Mouse (Mus musculus): ENCODE results near the gene Lgmn. TPM values are rescaled to one million over a fixed set of nuclear protein-coding genes. Genes with fewer than 3 reads are reported as not detected.

Gene Lgmn
- polyA plus RNA-seq, 1 experiment from 2014 or later, result 123 TPM

- H3K36me3 ChIP-seq, result no peaks in the 10 kb centered on the region
- no peak overlapping the region for H3K9ac ChIP-seq (replicated peaks)
- H3K9me3 ChIP-seq (replicated peaks), result no peaks in the 10 kb centered on the region
- no peak overlapping the region for H3K27ac ChIP-seq (replicated peaks)
- 93% methylated on average over 7 of the region's 7 CpGs for WGBS
- H3K4me3 ChIP-seq (replicated peaks), result no peak overlapping the region
- H3K4me1 ChIP-seq, result no peaks in the 10 kb centered on the region
- no peak for ATAC-seq (ENCODE audit: low FRiP score)
- no peaks in the 10 kb centered on the region for H3K27me3 ChIP-seq (replicated peaks)
- H3K4me2 ChIP-seq, result no peak overlapping the region
Measured at GRCm38 (mm10) chr12:102365016-102365415, 74.6 kb downstream of the Lgmn start.

- 89% methylated on average over 10 of the region's 10 CpGs for WGBS
- H3K4me2 ChIP-seq, result no peak overlapping the region
Measured at GRCm38 (mm10) chr12:102361189-102362161, 78.1 kb downstream of the Lgmn start.

GRCm38 (mm10) chr12:102359390-102359789 lies 80.2 kb downstream of the Lgmn start:
- H3K9ac ChIP-seq (replicated peaks), result no peak overlapping the region
- H3K4me3 ChIP-seq (replicated peaks), result no peak overlapping the region
- ATAC-seq (ENCODE audit: low FRiP score), result no peak
- H3K4me2 ChIP-seq, result no peak overlapping the region
- H3K36me3 ChIP-seq, result no peaks in the 10 kb centered on the region
- 94% methylated on average over 4 of the region's 4 CpGs for WGBS
- no peaks in the 10 kb centered on the region for H3K4me1 ChIP-seq
- no peaks in the 10 kb centered on the region for H3K9me3 ChIP-seq (replicated peaks)
- H3K27ac ChIP-seq (replicated peaks), result no peak overlapping the region
- H3K27me3 ChIP-seq (replicated peaks), result no peaks in the 10 kb centered on the region

More at GRCm38 (mm10) chr12:102361189-102362161, 78.1 kb downstream of the Lgmn start:
- no peak for ATAC-seq (ENCODE audit: low FRiP score)
- Histone ChIP-seq H3K27me3 (replicated peaks) (no peaks in the 10 kb centered on the region), H3K9ac (replicated peaks) (no peak overlapping the region), H3K36me3 (no peaks in the 10 kb centered on the region), H3K4me3 (replicated peaks) (no peak overlapping the region), H3K4me1 (no peaks in the 10 kb centered on the region), H3K9me3 (replicated peaks) (no peaks in the 10 kb centered on the region), H3K27ac (replicated peaks) (no peak overlapping the region)

GRCm38 (mm10) chr12:102356781-102357180 lies 82.8 kb downstream of the Lgmn start:
- no peak overlapping the region for H3K27ac ChIP-seq (replicated peaks)

DNA sequence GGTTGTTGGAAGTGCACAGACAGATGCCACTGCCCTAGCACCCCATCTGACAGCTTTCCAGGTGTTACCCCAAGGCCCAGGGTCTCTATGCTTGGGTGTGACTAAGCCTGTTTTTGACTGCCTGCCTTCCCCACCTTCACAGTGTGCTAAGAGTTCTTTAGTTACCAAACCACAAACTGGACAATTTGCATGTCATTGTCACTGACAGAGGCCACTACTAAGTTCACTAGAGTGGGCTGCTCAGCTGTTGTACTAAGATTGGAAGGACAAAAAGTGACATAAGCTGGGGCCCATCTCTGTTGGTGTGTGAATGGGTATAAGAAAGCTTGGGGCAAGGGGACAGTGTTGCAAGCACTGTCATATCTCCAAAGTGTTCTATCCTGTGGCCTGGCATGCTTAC lies 83.8 kb downstream of the Lgmn start:
- no peak for ATAC-seq (ENCODE audit: low FRiP score)
- Histone ChIP-seq H3K9me3 (replicated peaks) (no peaks in the 10 kb centered on the region), H3K4me1 (no peaks in the 10 kb centered on the region), H3K36me3 (no peaks in the 10 kb centered on the region), H3K27ac (replicated peaks) (no peak overlapping the region), H3K9ac (replicated peaks) (no peak overlapping the region), H3K4me3 (replicated peaks) (no peak overlapping the region), H3K4me2 (no peak overlapping the region), H3K27me3 (replicated peaks) (no peaks in the 10 kb centered on the region)

More at GRCm38 (mm10) chr12:102356781-102357180, 82.8 kb downstream of the Lgmn start:
- WGBS, result 95% methylated on average over 1 of the region's 1 CpGs
- Histone ChIP-seq H3K9ac (replicated peaks) (no peak overlapping the region), H3K36me3 (no peaks in the 10 kb centered on the region), H3K9me3 (replicated peaks) (no peaks in the 10 kb centered on the region), H3K4me1 (no peaks in the 10 kb centered on the region), H3K4me3 (replicated peaks) (no peak overlapping the region), H3K4me2 (no peak overlapping the region), H3K27me3 (replicated peaks) (no peaks in the 10 kb centered on the region)
- no peak for ATAC-seq (ENCODE audit: low FRiP score)

- H3K27ac ChIP-seq (replicated peaks), result no peak overlapping the region
- no peak for ATAC-seq (ENCODE audit: low FRiP score)
- no peak overlapping the region for H3K4me3 ChIP-seq (replicated peaks)
- H3K4me2 ChIP-seq, result no peak overlapping the region
- 84% methylated on average over 10 of the region's 10 CpGs for WGBS
- no peaks in the 10 kb centered on the region for H3K36me3 ChIP-seq
- H3K4me1 ChIP-seq, result no peaks in the 10 kb centered on the region
- no peaks in the 10 kb centered on the region for H3K27me3 ChIP-seq (replicated peaks)
- H3K9ac ChIP-seq (replicated peaks), result no peak overlapping the region
- H3K9me3 ChIP-seq (replicated peaks), result no peaks in the 10 kb centered on the region
Measured at GRCm38 (mm10) chr12:102354126-102354984, 85.3 kb downstream of the Lgmn start.

GRCm38 (mm10) chr12:102350997-102351396 lies 88.6 kb downstream of the Lgmn start:
- Histone ChIP-seq H3K4me3 (replicated peaks) (no peak overlapping the region), H3K9ac (replicated peaks) (no peak overlapping the region), H3K27me3 (replicated peaks) (no peaks in the 10 kb centered on the region), H3K27ac (replicated peaks) (no peak overlapping the region), H3K4me2 (no peak overlapping the region), H3K4me1 (no peaks in the 10 kb centered on the region), H3K36me3 (no peaks in the 10 kb centered on the region), H3K9me3 (replicated peaks) (no peaks in the 10 kb centered on the region)
- no peak for ATAC-seq (ENCODE audit: low FRiP score)
- 85% methylated on average over 1 of the region's 1 CpGs for WGBS

DNA sequence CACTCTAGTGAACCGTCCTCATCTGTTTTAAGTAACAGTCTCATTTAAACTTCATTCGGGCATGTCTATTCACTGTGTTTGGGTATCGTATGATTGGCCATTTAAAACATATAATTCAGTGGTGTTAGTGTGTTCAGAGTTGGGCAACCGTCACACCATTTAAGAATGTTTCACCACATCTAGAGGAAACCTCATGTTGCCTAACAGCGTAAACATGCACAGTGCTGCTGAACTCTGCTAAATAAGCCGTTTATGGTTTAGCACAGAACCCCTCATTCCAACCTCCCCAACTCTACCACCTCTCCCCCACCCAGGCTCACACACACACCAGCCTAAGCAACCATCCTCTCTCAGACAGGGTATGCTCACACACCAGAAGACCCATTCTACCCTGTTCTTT lies 91.2 kb downstream of the Lgmn start:
- no peaks in the 10 kb centered on the region for H3K4me1 ChIP-seq
- WGBS, result 94% methylated on average over 6 of the region's 6 CpGs
- H3K36me3 ChIP-seq, result no peaks in the 10 kb centered on the region
- no peak overlapping the region for H3K4me2 ChIP-seq
- H3K27me3 ChIP-seq (replicated peaks), result no peaks in the 10 kb centered on the region
- no peak overlapping the region for H3K9ac ChIP-seq (replicated peaks)
- no peak for ATAC-seq (ENCODE audit: low FRiP score)
- no peaks in the 10 kb centered on the region for H3K9me3 ChIP-seq (replicated peaks)
- no peak overlapping the region for H3K4me3 ChIP-seq (replicated peaks)
- no peak overlapping the region for H3K27ac ChIP-seq (replicated peaks)

DNA sequence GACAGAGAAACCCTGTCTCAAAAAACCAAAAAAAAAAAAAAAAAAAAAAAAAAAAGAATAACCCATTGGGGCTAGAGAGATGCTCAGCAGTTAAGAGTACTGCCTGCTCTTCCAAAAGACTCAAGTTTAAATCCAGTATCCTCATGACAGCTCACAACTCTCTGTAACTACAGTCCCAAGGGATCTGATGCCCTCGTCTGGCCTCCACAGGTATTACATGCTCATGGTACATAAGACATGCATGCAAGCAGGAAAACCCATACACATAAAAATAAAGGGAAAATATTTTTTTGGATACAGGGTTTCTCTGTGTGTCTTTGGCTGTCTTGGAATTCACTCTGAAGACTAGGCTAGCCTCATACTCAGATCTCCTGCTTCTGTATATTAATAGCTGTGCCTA lies 93.1 kb downstream of the Lgmn start:
- Histone ChIP-seq H3K4me3 (replicated peaks) (no peak overlapping the region), H3K36me3 (no peaks in the 10 kb centered on the region), H3K9ac (replicated peaks) (no peak overlapping the region), H3K27me3 (replicated peaks) (no peaks in the 10 kb centered on the region), H3K27ac (replicated peaks) (no peak overlapping the region), H3K4me2 (no peak overlapping the region), H3K4me1 (no peaks in the 10 kb centered on the region), H3K9me3 (replicated peaks) (no peaks in the 10 kb centered on the region)
- 11% methylated on average over 1 of the region's 1 CpGs for WGBS
- no peak for ATAC-seq (ENCODE audit: low FRiP score)

GRCm38 (mm10) chr12:102345031-102345815 lies 94.4 kb downstream of the Lgmn start:
- H3K4me1 ChIP-seq, result no peaks in the 10 kb centered on the region
- H3K36me3 ChIP-seq, result no peaks in the 10 kb centered on the region
- no peak for ATAC-seq (ENCODE audit: low FRiP score)
- H3K9ac ChIP-seq (replicated peaks), result no peak overlapping the region
- H3K27me3 ChIP-seq (replicated peaks), result no peaks in the 10 kb centered on the region
- WGBS, result 64% methylated on average over 14 of the region's 14 CpGs
- H3K27ac ChIP-seq (replicated peaks), result no peak overlapping the region
- H3K9me3 ChIP-seq (replicated peaks), result no peaks in the 10 kb centered on the region
- no peak overlapping the region for H3K4me3 ChIP-seq (replicated peaks)
- H3K4me2 ChIP-seq, result no peak overlapping the region

Measured in neural tube, embryonic 15.5 days (tissue).